Mouse (Mus musculus): Measurements from ENCODE around the gene Slc25a21. TPM values are rescaled to one million over a fixed set of nuclear protein-coding genes. Genes with fewer than 3 reads are reported as not detected.

The Slc25a21 gene
- polyA plus RNA-seq, 1 experiment from 2014 or later = 1.2 TPM

DNA sequence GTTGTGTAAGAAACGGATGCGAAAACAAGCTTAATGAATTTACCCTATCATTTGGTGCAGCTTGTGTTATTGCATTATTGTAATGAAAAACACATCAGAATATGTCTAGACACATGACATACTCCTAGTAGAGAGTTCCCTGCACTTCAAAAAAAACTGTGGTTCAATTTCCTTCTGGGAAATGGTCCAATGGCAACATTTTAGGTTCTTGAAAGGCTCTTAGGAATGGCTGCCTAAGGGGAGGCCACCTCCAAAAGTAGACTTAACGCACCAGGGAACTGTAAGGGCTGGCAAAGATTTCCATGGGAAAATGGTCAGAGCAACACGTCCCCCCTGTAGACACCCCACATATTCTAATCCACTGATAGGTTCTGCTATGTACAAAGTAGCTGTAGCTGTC lies 87.9 kb downstream of the Slc25a21 start:
- no peaks in the 10 kb centered on the region for H3K27me3 ChIP-seq (replicated peaks)
- no peak overlapping the region for H3K27ac ChIP-seq (ENCODE audit: poor library complexity, severe bottlenecking)
- H3K9me3 ChIP-seq (replicated peaks) = no peaks in the 10 kb centered on the region
- no peaks in the 10 kb centered on the region for H3K4me1 ChIP-seq (replicated peaks)
- WGBS = 82% methylated on average over 4 of the region's 4 CpGs
- no peak for ATAC-seq (ENCODE audit: insufficient number of reproducible peaks, low FRiP score)
- no peak overlapping the region for H3K9ac ChIP-seq
- H3K36me3 ChIP-seq = no peaks in the 10 kb centered on the region
- no peak overlapping the region for H3K4me3 ChIP-seq
- H3K4me2 ChIP-seq = no peak overlapping the region

DNA sequence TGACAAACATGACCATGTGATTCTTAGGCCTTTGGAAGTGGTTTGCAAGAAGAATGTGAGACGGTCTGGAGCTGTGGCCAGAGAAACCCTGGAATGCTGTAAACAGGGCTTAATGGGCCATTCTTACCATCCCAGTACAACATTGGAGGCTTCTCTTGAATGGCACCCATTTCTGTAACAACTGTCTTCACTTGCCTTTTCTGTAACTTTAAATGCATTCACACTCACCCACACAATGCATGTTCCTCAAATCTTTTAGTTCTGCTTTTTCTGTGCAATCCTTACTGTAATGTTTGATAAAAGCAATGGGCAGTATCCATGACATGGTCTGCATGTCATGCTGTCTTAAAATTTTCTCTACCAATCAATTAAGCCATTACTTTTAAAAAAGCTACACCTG lies 95.0 kb downstream of the Slc25a21 start:
- Histone ChIP-seq H3K27me3 (replicated peaks) (no peaks in the 10 kb centered on the region), H3K9ac (no peak overlapping the region), H3K27ac (ENCODE audit: poor library complexity, severe bottlenecking) (no peak overlapping the region), H3K4me1 (replicated peaks) (no peaks in the 10 kb centered on the region), H3K4me2 (no peak overlapping the region), H3K9me3 (replicated peaks) (no peaks in the 10 kb centered on the region), H3K36me3 (no peaks in the 10 kb centered on the region), H3K4me3 (no peak overlapping the region)
- ATAC-seq (ENCODE audit: insufficient number of reproducible peaks, low FRiP score) = no peak
- 87% methylated on average over 1 of the region's 1 CpGs for WGBS

- no peak overlapping the region for H3K4me3 ChIP-seq
- no peaks in the 10 kb centered on the region for H3K27me3 ChIP-seq (replicated peaks)
- no peaks in the 10 kb centered on the region for H3K9me3 ChIP-seq (replicated peaks)
- no peak overlapping the region for H3K4me2 ChIP-seq
- ATAC-seq (ENCODE audit: insufficient number of reproducible peaks, low FRiP score) = no peak
- WGBS = 78% methylated on average over 4 of the region's 4 CpGs
- H3K27ac ChIP-seq (ENCODE audit: poor library complexity, severe bottlenecking) = no peak overlapping the region
- H3K4me1 ChIP-seq (replicated peaks) = no peaks in the 10 kb centered on the region
- H3K36me3 ChIP-seq = no peaks in the 10 kb centered on the region
- H3K9ac ChIP-seq = no peak overlapping the region
Observed at GRCm38 (mm10) chr12:57100549-57100948, 96.7 kb downstream of the Slc25a21 start.

DNA sequence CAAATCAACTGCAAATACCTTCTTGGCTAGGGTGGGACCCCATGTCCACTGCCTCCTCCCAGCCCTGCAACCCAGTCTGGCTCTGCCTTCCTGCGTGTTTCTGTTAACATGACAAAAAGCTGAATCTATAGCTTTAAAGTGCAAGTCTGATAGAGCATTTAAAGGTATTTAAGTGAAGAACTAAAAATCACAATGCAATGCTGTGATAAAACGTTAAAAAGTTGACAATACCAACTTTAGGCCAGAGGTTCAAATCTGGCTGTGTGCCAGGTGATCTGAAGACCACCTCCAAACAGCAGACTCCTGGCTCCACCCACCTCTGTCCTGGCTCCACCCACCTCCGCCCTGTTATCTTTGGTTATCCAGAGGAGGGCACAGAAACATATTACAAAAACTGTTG lies 98.2 kb downstream of the Slc25a21 start:
- ATAC-seq (ENCODE audit: insufficient number of reproducible peaks, low FRiP score) = no peak
- no peak overlapping the region for H3K4me3 ChIP-seq
- H3K9me3 ChIP-seq (replicated peaks) = no peaks in the 10 kb centered on the region
- 45% methylated on average over 3 of the region's 3 CpGs for WGBS
- H3K4me2 ChIP-seq = no peak overlapping the region
- no peaks in the 10 kb centered on the region for H3K4me1 ChIP-seq (replicated peaks)
- H3K27ac ChIP-seq (ENCODE audit: poor library complexity, severe bottlenecking) = no peak overlapping the region
- no peaks in the 10 kb centered on the region for H3K36me3 ChIP-seq
- H3K9ac ChIP-seq = no peak overlapping the region
- no peaks in the 10 kb centered on the region for H3K27me3 ChIP-seq (replicated peaks)

- no peaks in the 10 kb centered on the region for H3K36me3 ChIP-seq
- no peaks in the 10 kb centered on the region for H3K4me1 ChIP-seq (replicated peaks)
- no peak overlapping the region for H3K4me3 ChIP-seq
- H3K27me3 ChIP-seq (replicated peaks) = no peaks in the 10 kb centered on the region
- 67% methylated on average over 5 of the region's 5 CpGs for WGBS
- ATAC-seq (ENCODE audit: insufficient number of reproducible peaks, low FRiP score) = no peak
- no peaks in the 10 kb centered on the region for H3K9me3 ChIP-seq (replicated peaks)
- H3K27ac ChIP-seq (ENCODE audit: poor library complexity, severe bottlenecking) = no peak overlapping the region
- H3K9ac ChIP-seq = no peak overlapping the region
- no peak overlapping the region for H3K4me2 ChIP-seq
Observed at GRCm38 (mm10) chr12:57098371-57098770, 98.9 kb downstream of the Slc25a21 start.

DNA sequence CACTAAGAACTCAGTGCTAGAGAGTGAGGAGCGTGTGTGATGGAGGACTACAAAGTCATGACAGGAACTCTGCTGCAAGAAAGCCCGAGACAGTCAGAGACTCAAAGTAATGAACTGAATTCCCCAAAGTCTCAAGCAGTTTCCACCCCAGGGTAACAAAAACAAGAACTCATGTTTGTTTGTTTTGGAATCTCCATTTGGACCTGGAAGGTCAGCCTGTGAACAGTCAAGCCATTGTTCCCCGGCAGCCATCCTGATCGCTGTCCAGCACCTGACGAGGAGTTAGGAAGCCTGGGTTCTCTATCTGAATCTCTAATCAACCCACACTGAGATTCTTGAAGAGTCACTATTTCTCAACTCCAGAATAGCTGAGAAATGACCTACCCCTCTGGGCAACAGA lies 104.2 kb downstream of the Slc25a21 start:
- H3K9ac ChIP-seq = no peak overlapping the region
- no peaks in the 10 kb centered on the region for H3K4me1 ChIP-seq (replicated peaks)
- no peak overlapping the region for H3K27ac ChIP-seq (ENCODE audit: poor library complexity, severe bottlenecking)
- H3K9me3 ChIP-seq (replicated peaks) = no peaks in the 10 kb centered on the region
- no peak overlapping the region for H3K4me3 ChIP-seq
- ATAC-seq (ENCODE audit: insufficient number of reproducible peaks, low FRiP score) = no peak
- H3K27me3 ChIP-seq (replicated peaks) = no peaks in the 10 kb centered on the region
- no peak overlapping the region for H3K4me2 ChIP-seq
- H3K36me3 ChIP-seq = no peaks in the 10 kb centered on the region
- WGBS = 31% methylated on average over 5 of the region's 5 CpGs

DNA sequence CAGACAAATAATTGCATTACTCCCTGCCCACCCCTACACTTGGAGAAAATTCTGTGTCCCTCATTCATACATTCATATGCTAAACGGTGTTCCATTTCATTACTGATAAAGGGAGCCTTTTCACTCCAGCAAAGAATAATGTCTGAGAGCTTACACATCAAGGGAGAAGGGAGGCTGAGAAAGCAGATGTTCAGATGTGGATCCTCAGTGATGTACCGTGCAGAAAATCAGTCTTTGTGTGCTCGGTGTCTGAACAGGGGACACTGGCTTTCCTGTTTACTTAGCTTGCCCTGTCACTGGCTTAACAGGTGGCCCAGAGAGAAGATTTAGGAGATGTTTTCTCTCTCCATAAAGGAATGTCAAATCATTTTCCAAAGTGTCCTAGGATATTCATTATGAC lies 112.8 kb downstream of the Slc25a21 start:
- H3K4me3 ChIP-seq = no peak overlapping the region
- WGBS = 66% methylated on average over 3 of the region's 3 CpGs
- H3K4me1 ChIP-seq (replicated peaks) = no peaks in the 10 kb centered on the region
- ATAC-seq (ENCODE audit: insufficient number of reproducible peaks, low FRiP score) = no peak
- no peak overlapping the region for H3K9ac ChIP-seq
- no peaks in the 10 kb centered on the region for H3K36me3 ChIP-seq
- H3K27me3 ChIP-seq (replicated peaks) = no peaks in the 10 kb centered on the region
- no peak overlapping the region for H3K4me2 ChIP-seq
- no peak overlapping the region for H3K27ac ChIP-seq (ENCODE audit: poor library complexity, severe bottlenecking)
- no peaks in the 10 kb centered on the region for H3K9me3 ChIP-seq (replicated peaks)

GRCm38 (mm10) chr12:57083533-57083932 lies 113.7 kb downstream of the Slc25a21 start:
- Histone ChIP-seq H3K4me1 (replicated peaks) (no peaks in the 10 kb centered on the region), H3K4me2 (no peak overlapping the region), H3K36me3 (no peaks in the 10 kb centered on the region), H3K27me3 (replicated peaks) (no peaks in the 10 kb centered on the region), H3K4me3 (no peak overlapping the region), H3K27ac (ENCODE audit: poor library complexity, severe bottlenecking) (no peak overlapping the region), H3K9me3 (replicated peaks) (no peaks in the 10 kb centered on the region), H3K9ac (no peak overlapping the region)
- 82% methylated on average over 5 of the region's 5 CpGs for WGBS
- ATAC-seq (ENCODE audit: insufficient number of reproducible peaks, low FRiP score) = no peak

GRCm38 (mm10) chr12:57076606-57077005 lies 120.7 kb downstream of the Slc25a21 start:
- no peak overlapping the region for H3K4me2 ChIP-seq
- no peaks in the 10 kb centered on the region for H3K27me3 ChIP-seq (replicated peaks)
- no peaks in the 10 kb centered on the region for H3K4me1 ChIP-seq (replicated peaks)
- no peak overlapping the region for H3K27ac ChIP-seq (ENCODE audit: poor library complexity, severe bottlenecking)
- H3K9ac ChIP-seq = no peak overlapping the region
- 70% methylated on average over 4 of the region's 4 CpGs for WGBS
- ATAC-seq (ENCODE audit: insufficient number of reproducible peaks, low FRiP score) = no peak
- H3K36me3 ChIP-seq = no peaks in the 10 kb centered on the region
- no peaks in the 10 kb centered on the region for H3K9me3 ChIP-seq (replicated peaks)
- no peak overlapping the region for H3K4me3 ChIP-seq

DNA sequence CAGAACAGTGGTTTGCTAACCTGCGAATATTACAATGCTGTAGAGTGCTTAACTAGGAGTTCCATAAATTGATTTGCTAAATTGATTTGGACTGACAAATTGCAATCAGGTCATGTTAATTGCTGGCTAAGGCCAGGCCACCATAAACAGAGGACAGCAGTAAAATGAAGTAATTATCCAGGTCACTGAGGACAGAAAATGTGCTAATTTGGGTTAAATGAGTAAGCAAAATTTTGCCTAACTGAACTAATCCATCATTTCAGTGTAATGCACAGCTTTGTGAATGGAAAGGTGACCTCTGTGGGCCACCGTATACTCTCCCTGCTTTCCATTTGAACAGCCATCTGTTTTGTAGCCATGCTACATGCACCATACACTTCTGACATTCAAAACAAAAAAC lies 124.7 kb downstream of the Slc25a21 start:
- Histone ChIP-seq H3K4me1 (replicated peaks) (no peaks in the 10 kb centered on the region), H3K4me3 (no peak overlapping the region), H3K9me3 (replicated peaks) (0 out of 2 replicates have a peak, but pooled peaks cover 3% of the 10 kb centered on the region), H3K27me3 (replicated peaks) (no peaks in the 10 kb centered on the region), H3K36me3 (no peaks in the 10 kb centered on the region), H3K4me2 (no peak overlapping the region), H3K9ac (no peak overlapping the region), H3K27ac (ENCODE audit: poor library complexity, severe bottlenecking) (no peak overlapping the region)
- 85% methylated on average over 2 of the region's 2 CpGs for WGBS
- ATAC-seq (ENCODE audit: insufficient number of reproducible peaks, low FRiP score) = no peak

DNA sequence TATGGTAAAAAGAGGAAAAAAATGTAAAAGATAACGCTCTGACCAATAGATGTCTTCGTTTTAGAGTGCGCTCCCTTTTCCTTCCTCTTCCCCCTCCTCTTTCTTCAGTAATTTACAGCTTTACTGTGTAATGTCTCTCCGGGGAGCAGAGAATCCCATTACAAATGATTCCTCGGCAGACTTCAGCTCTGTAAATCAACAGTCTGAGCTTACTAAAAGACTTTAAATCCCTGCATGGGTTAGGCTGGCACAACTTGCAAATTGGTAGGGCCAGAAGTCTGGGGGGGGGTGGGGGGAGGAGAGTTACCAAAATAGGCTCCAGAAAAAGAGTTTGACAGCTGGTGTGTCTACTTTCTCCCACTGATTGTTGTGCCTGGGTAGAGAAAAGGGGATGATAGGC lies 128.7 kb downstream of the Slc25a21 start:
- Histone ChIP-seq H3K9me3 (replicated peaks) (peaks cover 3% of the 10 kb centered on the region; the same call in 1 of the 2 replicates), H3K27me3 (replicated peaks) (no peaks in the 10 kb centered on the region), H3K4me3 (no peak overlapping the region), H3K27ac (ENCODE audit: poor library complexity, severe bottlenecking) (no peak overlapping the region), H3K36me3 (no peaks in the 10 kb centered on the region), H3K4me1 (replicated peaks) (no peaks in the 10 kb centered on the region), H3K9ac (no peak overlapping the region), H3K4me2 (no peak overlapping the region)
- ATAC-seq (ENCODE audit: insufficient number of reproducible peaks, low FRiP score) = no peak
- WGBS = 49% methylated on average over 5 of the region's 5 CpGs

DNA sequence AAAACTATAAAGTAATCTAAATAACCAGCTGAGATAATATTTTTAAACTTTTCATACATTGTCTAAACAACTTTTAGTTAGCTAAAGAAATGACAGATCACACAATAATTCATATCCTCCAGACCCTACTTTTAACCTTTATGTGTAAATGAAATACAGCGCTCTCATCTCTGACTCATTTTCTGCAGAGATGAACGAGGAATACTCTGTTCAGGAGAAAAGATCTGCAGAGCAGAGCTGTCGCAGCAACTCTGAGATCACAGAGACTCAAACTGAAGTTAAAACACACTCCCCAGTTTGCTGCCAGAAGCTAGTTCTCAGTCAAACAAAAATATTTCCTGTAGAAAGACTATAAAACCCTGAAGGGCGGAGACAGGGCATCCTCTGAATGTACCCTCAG lies 177.5 kb downstream of the Slc25a21 start:
- no peak for ATAC-seq (ENCODE audit: insufficient number of reproducible peaks, low FRiP score)
- Histone ChIP-seq H3K4me2 (no peak overlapping the region), H3K9ac (no peak overlapping the region), H3K36me3 (no peaks in the 10 kb centered on the region), H3K4me1 (replicated peaks) (no peaks in the 10 kb centered on the region), H3K4me3 (no peak overlapping the region), H3K27ac (ENCODE audit: poor library complexity, severe bottlenecking) (no peak overlapping the region), H3K27me3 (replicated peaks) (no peaks in the 10 kb centered on the region), H3K9me3 (replicated peaks) (no peaks in the 10 kb centered on the region)
- 75% methylated on average over 4 of the region's 4 CpGs for WGBS

All from heart, embryonic 12.5 days (tissue).